Mouse (Mus musculus) adipocyte (in vitro differentiated cells): ENCODE measurements around the gene Trim28.

Source experiments
- DNase-seq: peaks from one replicate; pipeline ENCODE4 v3.0.0-alpha.2; 2016; ENCODE audit warnings: low spot score

Gene Trim28

GRCm38 (mm10) chr7:13033451-13034147 is 34.7 kb downstream of the Trim28 start:
- no peak for DNase-seq

- DNase-seq, result peak; percentile 91
Observed at GRCm38 (mm10) chr7:13034148-13034977, 35.4 kb downstream of the Trim28 start, which contains the start of gene Chmp2a. Gene Chmp2a, minus strand, starts transcription at chr7:13034807.

GRCm38 (mm10) chr7:13035211-13035855 is 36.4 kb downstream of the Trim28 start:
- no peak for DNase-seq

DNA sequence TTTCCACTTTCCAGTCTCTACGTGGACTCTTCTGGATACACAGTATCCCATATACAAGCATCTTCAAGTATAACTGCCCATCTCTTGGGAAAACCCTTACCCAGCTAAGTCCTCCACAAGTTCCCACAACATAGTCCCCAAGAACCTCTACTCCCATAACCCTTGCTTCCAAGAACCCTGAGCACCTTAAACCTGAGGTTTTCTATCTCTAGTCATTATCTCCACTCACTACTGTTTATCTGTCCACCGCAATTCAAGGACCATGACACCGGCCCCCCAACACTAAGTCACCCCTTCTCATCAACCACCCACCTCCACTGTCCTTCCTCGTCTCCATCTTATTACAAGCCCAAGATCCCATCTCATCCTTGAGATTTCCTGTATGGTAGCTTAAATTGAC is 37.9 kb downstream of the Trim28 start:
- DNase-seq, result no peak

- DNase-seq, result peak; percentile 41
Observed at GRCm38 (mm10) chr7:13037366-13037765, 38.5 kb downstream of the Trim28 start.

GRCm38 (mm10) chr7:13037901-13038555 is 39.1 kb downstream of the Trim28 start, which contains the start of gene Ube2m:
Gene Ube2m, minus strand, starts transcription at chr7:13038275.
- DNase-seq, result peak; percentile 85

- peak; percentile 62 for DNase-seq
Observed at GRCm38 (mm10) chr7:13038621-13039169, 39.8 kb downstream of the Trim28 start.

- DNase-seq, result no peak
Observed at GRCm38 (mm10) chr7:13039181-13039580, 40.3 kb downstream of the Trim28 start.

- no peak for DNase-seq
Observed at GRCm38 (mm10) chr7:13041256-13041655, 42.3 kb downstream of the Trim28 start.

DNA sequence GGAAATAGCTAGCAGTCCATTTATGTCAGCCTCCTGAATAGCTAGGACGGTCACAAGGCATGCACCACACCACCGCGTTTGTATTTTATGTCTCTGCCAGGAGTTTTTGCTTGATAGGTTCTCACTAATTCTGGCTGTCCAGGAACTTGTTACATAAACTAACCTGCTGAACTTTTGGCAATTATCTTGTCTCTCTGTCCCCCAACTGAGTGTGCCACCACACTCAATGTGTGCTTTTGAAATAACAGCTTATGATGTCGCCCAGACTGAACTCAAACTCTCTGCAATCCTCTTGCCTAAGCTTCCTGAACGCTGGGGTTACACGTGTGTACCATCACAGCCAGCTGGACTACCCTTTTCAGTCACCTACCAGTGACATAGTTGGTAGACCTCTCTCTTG is 43.6 kb downstream of the Trim28 start:
- DNase-seq, result no peak

DNA sequence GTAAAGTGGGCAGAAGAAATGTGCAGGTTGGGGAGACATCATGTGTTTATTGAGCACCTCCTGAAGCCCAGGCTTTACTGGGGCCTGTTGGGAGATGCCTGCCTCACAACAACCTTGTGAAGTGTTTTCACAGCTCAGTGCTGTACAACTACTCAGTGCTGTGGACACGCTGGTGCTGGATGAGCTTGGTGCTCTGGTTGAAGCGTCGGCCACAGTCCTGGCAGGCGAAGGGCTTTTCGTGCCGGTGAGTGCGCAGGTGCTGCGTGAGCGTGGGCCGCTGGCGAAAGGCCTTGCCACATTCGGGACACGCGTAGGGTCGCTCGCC is 44.2 kb downstream of the Trim28 start:
- DNase-seq, result no peak

DNA sequence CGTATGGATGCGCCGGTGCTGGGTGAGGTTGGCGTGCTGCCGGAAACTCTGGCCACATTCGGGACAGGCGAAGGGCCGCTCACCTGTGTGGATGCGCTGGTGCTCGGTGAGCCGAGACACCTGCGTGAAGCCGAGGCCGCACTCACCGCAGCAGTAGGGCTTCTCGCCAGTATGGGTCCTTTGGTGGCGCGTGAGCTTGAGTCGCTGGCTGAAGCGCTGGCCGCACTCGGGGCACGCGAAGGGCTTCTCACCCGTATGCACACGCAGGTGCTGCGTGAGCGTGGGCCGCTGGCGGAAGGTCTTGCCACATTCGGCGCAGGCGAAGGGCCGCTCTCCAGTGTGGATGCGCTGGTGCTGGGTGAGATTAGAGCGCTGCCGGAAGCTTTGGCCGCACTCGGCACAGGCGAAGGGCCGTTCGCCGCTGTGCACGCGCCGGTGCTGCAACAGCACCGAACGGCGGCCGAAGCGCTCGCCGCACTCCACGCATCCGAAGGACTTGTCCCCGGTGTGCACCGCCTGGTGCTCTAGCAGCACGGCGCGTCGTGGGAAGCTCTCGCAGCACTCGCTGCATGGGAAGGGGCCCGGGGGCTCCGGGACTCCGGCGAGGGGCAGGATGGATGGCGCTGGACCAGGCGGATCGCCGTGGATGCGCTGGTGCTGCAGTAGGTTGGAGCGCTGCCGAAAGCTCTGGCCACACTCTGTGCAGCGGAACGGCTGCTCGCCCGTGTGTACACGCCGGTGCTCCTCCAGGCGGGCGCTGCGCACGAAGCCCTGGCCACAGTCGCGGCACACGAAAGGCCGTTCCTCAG is 44.7 kb downstream of the Trim28 start:
- no peak for DNase-seq

DNA sequence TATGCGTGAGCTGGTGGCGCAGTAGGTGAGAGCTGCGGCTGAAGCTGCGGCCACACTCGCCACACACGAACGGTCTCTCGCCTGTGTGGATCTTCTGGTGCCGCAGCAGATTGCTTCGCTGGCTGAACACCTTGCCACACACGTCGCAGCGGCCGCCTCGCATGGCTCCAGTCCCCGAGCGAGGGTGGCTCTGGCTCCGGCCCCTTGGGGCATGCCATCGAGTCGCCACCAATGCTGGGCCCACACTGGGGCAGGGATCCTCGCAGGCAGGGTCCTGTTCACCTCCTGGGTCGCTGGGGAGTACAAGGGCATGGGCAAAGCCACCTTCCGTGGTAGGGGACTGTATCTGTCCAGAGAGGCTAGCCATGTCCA is 45.3 kb downstream of the Trim28 start:
- no peak for DNase-seq

GRCm38 (mm10) chr7:13046084-13046483 is 47.2 kb downstream of the Trim28 start:
- peak; percentile 76 for DNase-seq

GRCm38 (mm10) chr7:13053001-13053400 is 54.1 kb downstream of the Trim28 start:
- no peak for DNase-seq

- DNase-seq, result no peak
Observed at GRCm38 (mm10) chr7:13053501-13053900, 54.6 kb downstream of the Trim28 start.

DNA sequence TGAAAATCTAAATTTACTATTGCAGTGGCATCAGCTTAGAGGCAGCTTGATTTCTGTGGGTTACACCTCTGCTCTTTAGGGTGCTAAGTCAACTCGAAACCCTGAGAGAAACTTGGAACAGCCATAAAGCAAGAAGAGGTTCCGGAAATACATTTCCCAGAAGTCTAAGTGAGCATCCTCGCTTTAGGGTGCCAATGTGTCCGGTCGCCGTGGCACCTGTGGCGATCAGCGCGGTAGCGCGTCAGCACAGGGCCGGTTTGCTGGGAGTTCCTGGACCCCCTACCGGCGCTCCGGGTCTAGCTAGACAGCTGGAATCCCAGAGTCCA is 55.0 kb downstream of the Trim28 start:
- no peak for DNase-seq

GRCm38 (mm10) chr7:13054287-13055010 is 55.5 kb downstream of the Trim28 start, which contains the start of gene Mzf1:
Gene Mzf1, minus strand, starts transcription at chr7:13054764.
- DNase-seq, result peak; percentile 92

DNA sequence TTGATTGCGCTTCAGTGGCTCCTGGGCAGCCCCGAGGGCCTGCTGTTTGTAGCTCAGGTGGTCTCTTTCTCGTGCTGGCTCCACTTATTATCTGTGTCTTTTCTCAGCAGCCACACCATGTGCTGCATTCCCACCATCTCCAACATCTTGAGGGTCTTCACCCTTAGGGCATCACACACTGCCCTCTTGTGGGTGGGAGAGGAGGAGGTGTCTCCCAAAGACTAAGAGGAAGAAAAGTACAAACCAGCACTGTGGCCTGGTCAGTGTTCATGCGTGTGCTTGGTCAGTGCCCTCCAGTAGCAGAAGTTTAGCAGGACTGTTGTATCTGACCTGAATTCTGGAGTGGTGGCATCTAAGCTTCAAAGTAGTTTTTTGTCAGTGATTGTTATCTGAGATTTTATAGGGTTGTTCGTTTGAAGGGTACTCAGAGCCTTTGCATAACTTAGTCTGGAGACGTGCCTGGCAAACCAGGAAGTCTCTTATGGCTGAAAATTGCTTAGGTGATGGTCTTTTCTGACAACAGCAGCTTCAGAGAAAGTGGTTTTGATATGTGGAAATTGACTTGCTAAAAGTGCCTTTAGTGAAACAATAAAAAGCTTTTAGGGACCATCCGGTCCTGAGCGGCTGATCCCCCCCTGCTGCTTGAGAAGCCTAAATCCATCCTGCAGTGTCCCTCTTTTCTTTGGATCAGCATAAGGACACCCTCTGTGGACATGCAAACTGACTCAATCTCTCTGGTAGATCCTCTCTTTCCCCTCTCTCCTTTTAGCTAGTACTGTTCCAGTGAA is 58.2 kb downstream of the Trim28 start:
- no peak for DNase-seq

- DNase-seq, result no peak
Observed at GRCm38 (mm10) chr7:13059536-13059935, 60.6 kb downstream of the Trim28 start.
